In genomic region chr6:66964222-66964621, GRCm38 (mm10) we compare ENCODE assay signal across 8 mouse cellular contexts.
DNase-seq lines count a peak whose midpoint lies in the region; ATAC-seq and TF ChIP-seq lines count a peak whose summit lies in the region.

No protein-coding gene starts in this region.

- H3K4me1 ChIP-seq in forebrain, postnatal 0 days (ENCODE audit: insufficient read depth), result peaks cover 5% of the 10 kb centered on the region; the same call in 1 of the 2 replicates

- H3K4me3 ChIP-seq in forebrain, postnatal 0 days (ENCODE audit: low read depth, low read length), result no peak overlapping the region

- 16% methylated on average over 4 of the region's 4 CpGs for WGBS in forebrain, postnatal 0 days

- no peak for TF ChIP-seq CTCF in forebrain, postnatal 0 days (IDR thresholded peaks at IDR 0.05; ENCODE audit: low read depth)

- no peaks in the 10 kb centered on the region for H3K36me3 ChIP-seq in forebrain, postnatal 0 days (ENCODE audit: insufficient read depth)

- no peak overlapping the region for H3K9ac ChIP-seq in forebrain, postnatal 0 days

- ATAC-seq in forebrain, postnatal 0 days, result peak; percentile 92
- ATAC-seq in megakaryocyte-erythroid progenitor cell, adult 5-6 weeks (replicated peaks; ENCODE audit: low FRiP score, low TSS enrichment, poor library complexity, severe bottlenecking), result peak; percentile 45
- ATAC-seq in cerebellum, adult (ENCODE audit: insufficient number of reproducible peaks, low FRiP score, low TSS enrichment), result no peak

- peak; percentile 71 to 72 for DNase-seq in cerebellum, postnatal 10 days
- no peak for DNase-seq in cerebellum, adult 18-20 months
- DNase-seq in R1 (ENCODE audit: low read depth, low spot score), result peak; percentile 33
- DNase-seq in forebrain, postnatal 0 days, result no peak
- DNase-seq in kidney, postnatal 25 days, result no peak
- no peak for DNase-seq in frontal cortex, postnatal 10 days (ENCODE audit: low spot score in 2 of 2)

- H3K9me3 ChIP-seq in forebrain, postnatal 0 days (ENCODE audit: low read length), result no peaks in the 10 kb centered on the region

- no peaks in the 10 kb centered on the region for H3K27me3 ChIP-seq in forebrain, postnatal 0 days (ENCODE audit: insufficient read depth, low read length)

- no peak overlapping the region for H3K27ac ChIP-seq in forebrain, postnatal 0 days (ENCODE audit: low read depth, low read length)

- H3K4me2 ChIP-seq in forebrain, postnatal 0 days (ENCODE audit: low read depth), result no peak overlapping the region

Comparison
In these comparisons a context has a peak if more than half of its experiments do, and no peak if none do; other contexts are left out.
1. DNase-seq: peak in cerebellum, postnatal 10 days (2 of 2) and R1 (single experiment); none in cerebellum, adult 18-20 months (0 of 2), forebrain, postnatal 0 days (single experiment), kidney, postnatal 25 days (0 of 2) and frontal cortex, postnatal 10 days (0 of 2).